Mouse (Mus musculus) kidney, embryonic 15.5 days (tissue): Measurements from ENCODE around the gene Tcn2. TPM values are rescaled to one million over a fixed set of nuclear protein-coding genes. Genes with fewer than 3 reads are reported as not detected.
"Not testable (repeated sequence)": the region's sequence is repeated elsewhere in the genome, so short reads cannot be mapped to it uniquely, and the experiment has no call there.

Experiments
- ATAC-seq: fragments of 200-750 bp; cut with Nextera tagmentation; replicated peaks from 2 replicates; pipeline ENCODE4 v1.8.0; 2017; ENCODE audit warnings: moderate TSS enrichment; ENCODE audit not compliant: low FRiP score
- H3K27ac ChIP-seq: fragments of 300-500 bp; sonication (generic); 2 replicates; pipeline ENCODE4 v1.5.1; 2015; ENCODE audit warnings: mild to moderate bottlenecking, inconsistent platforms
- H3K27me3 ChIP-seq: fragments of 300-500 bp; sonication (generic); 2 replicates; pipeline ENCODE4 v1.6.1; 2015; ENCODE audit warnings: inconsistent platforms
- H3K36me3 ChIP-seq: fragments of 300-500 bp; sonication (generic); 2 replicates; pipeline ENCODE4 v1.6.1; 2015; ENCODE audit warnings: inconsistent platforms
- H3K4me1 ChIP-seq: fragments of 300-500 bp; sonication (generic); 2 replicates; pipeline ENCODE4 v1.6.1; 2015; ENCODE audit warnings: inconsistent platforms
- H3K4me2 ChIP-seq: fragments of 300-500 bp; sonication (generic); 2 replicates; pipeline ENCODE4 v1.6.1; 2015; ENCODE audit warnings: moderate library complexity, mild to moderate bottlenecking, inconsistent platforms
- H3K4me3 ChIP-seq: fragments of 300-500 bp; sonication (generic); replicated peaks from 2 replicates; pipeline ENCODE4 v1.5.1; 2015; ENCODE audit warnings: mild to moderate bottlenecking, inconsistent platforms
- H3K9ac ChIP-seq: fragments of 300-500 bp; sonication (generic); 2 replicates; pipeline ENCODE4 v1.6.1; 2015; ENCODE audit warnings: mild to moderate bottlenecking, inconsistent platforms
- H3K9me3 ChIP-seq: fragments of 300-500 bp; sonication (generic); replicated peaks from 2 replicates; pipeline ENCODE4 v1.6.1; 2016; ENCODE audit warnings: inconsistent platforms
- whole genome bisulfite sequencing: fragments of 180-500 bp; shearing (Covaris S2); methylation state at CpG from one replicate; pipeline ENCODE4 v1.1.7; 2015; ENCODE audit warnings: mixed read lengths; 5-methylcytosine and 5-hydroxymethylcytosine counted together
- polyA plus RNA-seq: library from polyadenylated mRNA; unstranded; fragments of >200 nt; fragmentation: Nextera tagmentation; extraction: Ambion mirVana; gene quantifications from 2 replicates; pipeline ENCODE4 v1.2.1, GENCODE M21; 2015

Tcn2 gene
- polyA plus RNA-seq, 1 experiment from 2014 or later: 102 TPM

DNA sequence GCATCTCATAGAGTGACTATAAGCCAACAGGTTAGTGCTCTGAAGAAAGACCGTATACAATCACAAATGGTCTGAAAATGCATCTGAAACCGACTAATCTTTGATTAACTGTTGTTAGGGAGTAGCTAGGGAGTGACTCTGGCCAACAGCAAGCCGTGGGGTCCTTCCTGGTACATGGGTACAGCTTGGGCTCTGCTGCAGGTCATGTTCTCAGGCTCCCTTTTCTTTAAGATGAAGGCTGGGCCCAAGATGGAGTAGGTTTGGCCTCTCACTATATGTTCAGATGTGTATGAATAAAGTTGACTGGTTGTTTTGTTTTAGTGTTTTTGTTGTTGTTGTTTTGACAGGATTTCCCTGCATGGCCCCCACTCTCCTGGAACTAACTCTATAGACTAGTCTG is 29.8 kb upstream of the Tcn2 start:
- Histone ChIP-seq H3K4me3 (no peak overlapping the region), H3K9ac (no peak overlapping the region), H3K4me1 (peaks cover 15% of the 10 kb centered on the region), H3K27ac (no peak overlapping the region), H3K27me3 (no peaks in the 10 kb centered on the region), H3K9me3 (no peaks in the 10 kb centered on the region), H3K4me2 (no peak overlapping the region), H3K36me3 (0 out of 2 replicates have a peak, but pooled peaks cover 6% of the 10 kb centered on the region)
- 76% methylated on average over 3 of the region's 3 CpGs for WGBS
- no peak for ATAC-seq

DNA sequence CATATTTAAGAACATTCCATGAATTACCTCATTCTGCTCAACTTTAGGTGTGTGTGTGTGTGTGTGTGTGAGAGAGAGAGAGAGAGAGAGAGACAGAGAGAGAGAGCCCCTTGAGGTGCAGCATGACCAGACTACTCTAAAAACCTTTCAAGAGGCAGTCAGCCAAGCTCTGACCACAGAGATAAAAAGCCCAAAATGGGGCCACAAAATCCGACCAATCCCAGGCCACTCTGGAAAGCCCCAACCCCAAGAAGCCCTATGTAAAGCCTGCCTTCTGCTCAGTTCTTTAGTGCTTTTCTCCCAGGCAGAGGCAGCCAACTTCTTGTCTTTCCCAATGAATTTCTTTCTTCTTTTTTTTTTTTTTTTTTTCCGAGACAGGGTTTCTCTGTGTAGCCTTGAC is 28.9 kb upstream of the Tcn2 start:
- no peak overlapping the region for H3K27ac ChIP-seq
- WGBS: 49% methylated on average over 2 of the region's 2 CpGs
- H3K4me2 ChIP-seq: no peak overlapping the region
- H3K27me3 ChIP-seq: no peaks in the 10 kb centered on the region
- H3K4me1 ChIP-seq: peaks cover 13% of the 10 kb centered on the region
- no peak for ATAC-seq
- no peak overlapping the region for H3K9ac ChIP-seq
- H3K4me3 ChIP-seq: no peak overlapping the region
- no peaks in the 10 kb centered on the region for H3K36me3 ChIP-seq
- H3K9me3 ChIP-seq: no peaks in the 10 kb centered on the region

DNA sequence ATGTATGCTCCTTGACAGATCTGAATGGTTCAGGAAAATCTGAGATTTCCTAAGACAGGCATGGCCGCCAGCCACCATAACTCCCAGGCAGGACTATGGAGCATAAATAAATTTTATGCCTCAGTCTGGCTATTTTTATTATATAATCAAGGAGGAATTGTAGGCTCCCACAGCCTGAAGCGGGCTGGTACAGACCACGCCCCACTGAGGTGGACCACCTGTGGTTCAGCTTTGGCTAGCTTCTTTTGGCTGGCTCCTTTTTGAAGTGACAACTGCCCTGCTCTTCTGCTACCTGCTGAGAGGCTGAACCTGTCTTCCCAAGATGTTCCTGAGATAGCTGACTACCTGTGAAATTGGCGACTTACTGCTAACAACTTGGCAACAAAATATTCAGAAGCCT is 23.4 kb upstream of the Tcn2 start:
- H3K9me3 ChIP-seq, H3K4me1 ChIP-seq, H3K27me3 ChIP-seq, H3K36me3 ChIP-seq, H3K4me3 ChIP-seq, H3K27ac ChIP-seq, ATAC-seq, H3K4me2 ChIP-seq, H3K9ac ChIP-seq: not testable (repeated sequence)
- WGBS: 81% methylated on average over 4 of the region's 4 CpGs

DNA sequence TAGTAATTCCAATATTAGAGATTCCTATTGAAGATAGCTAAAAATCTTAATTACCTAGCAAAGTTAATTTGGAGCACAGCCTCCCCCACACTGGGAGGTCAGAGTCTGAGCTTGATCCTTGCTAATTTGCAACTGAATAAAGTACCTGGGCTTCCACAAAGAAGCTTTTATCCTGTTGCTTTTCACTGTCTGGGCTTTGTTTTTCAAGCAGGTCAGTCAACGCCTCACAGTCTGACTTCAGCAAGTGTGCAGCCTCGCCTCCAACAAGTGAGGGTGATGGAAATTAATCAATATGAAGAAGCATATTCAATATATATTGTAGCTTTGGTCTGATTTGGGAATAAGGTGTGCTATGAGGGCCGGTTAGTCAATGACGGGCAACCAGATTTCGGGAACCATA is 22.9 kb upstream of the Tcn2 start:
- H3K4me1 ChIP-seq, H3K4me2 ChIP-seq, H3K4me3 ChIP-seq, H3K9me3 ChIP-seq, H3K27ac ChIP-seq, H3K27me3 ChIP-seq, ATAC-seq, H3K36me3 ChIP-seq, H3K9ac ChIP-seq: not testable (repeated sequence)
- 83% methylated on average over 5 of the region's 5 CpGs for WGBS

DNA sequence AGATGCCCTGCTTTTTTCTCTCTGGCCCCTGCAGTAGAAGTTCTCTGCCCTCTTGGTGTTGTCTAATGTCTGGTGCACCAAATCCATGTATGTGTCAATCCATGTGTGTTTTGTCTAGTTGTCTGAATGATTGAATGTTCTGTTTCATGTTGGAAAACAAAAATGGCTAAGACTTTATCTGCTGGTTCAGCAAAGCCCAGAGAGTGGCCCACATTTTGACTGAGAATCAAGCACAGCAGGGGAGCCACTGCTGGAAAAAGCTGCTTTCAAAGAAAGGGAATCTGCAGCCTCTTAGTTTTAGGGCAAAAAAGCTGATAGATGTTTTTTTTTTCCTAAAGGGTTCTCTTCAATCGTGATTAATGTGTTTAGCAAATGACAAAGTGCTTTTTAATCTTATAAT is 14.4 kb upstream of the Tcn2 start:
- Histone ChIP-seq H3K27me3 (peaks cover 16% of the 10 kb centered on the region), H3K9ac (no peak overlapping the region), H3K4me1 (no peaks in the 10 kb centered on the region), H3K4me2 (no peak overlapping the region), H3K4me3 (no peak overlapping the region), H3K27ac (no peak overlapping the region), H3K36me3 (no peaks in the 10 kb centered on the region), H3K9me3 (no peaks in the 10 kb centered on the region)
- ATAC-seq: no peak
- WGBS: 28% methylated on average over 1 of the region's 1 CpGs

DNA sequence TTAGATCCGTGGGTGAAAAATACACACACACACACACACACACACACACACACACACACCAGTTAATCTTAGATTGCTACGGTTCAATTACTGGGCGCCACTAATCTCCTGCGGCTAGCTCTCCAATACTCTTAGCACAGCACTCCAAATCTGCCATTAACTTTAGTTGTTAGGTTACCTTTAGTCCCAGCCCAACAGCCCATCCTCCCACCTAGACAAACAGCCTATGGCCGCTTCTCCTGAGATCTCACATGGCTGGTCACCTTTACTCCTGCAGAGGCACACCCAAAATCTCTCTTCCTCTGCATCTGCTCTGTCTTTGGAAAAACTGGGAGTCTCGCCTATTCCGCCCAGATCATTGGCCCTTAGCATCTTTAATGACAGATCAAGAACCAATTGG is 9.4 kb upstream of the Tcn2 start:
- H3K27ac ChIP-seq: no peak overlapping the region
- H3K9ac ChIP-seq: no peak overlapping the region
- H3K36me3 ChIP-seq: no peaks in the 10 kb centered on the region
- no peaks in the 10 kb centered on the region for H3K9me3 ChIP-seq
- H3K4me2 ChIP-seq: no peak overlapping the region
- no peaks in the 10 kb centered on the region for H3K4me1 ChIP-seq
- H3K27me3 ChIP-seq: peaks cover 14% of the 10 kb centered on the region
- ATAC-seq: no peak
- H3K4me3 ChIP-seq: no peak overlapping the region
- 83% methylated on average over 7 of the region's 7 CpGs for WGBS

DNA sequence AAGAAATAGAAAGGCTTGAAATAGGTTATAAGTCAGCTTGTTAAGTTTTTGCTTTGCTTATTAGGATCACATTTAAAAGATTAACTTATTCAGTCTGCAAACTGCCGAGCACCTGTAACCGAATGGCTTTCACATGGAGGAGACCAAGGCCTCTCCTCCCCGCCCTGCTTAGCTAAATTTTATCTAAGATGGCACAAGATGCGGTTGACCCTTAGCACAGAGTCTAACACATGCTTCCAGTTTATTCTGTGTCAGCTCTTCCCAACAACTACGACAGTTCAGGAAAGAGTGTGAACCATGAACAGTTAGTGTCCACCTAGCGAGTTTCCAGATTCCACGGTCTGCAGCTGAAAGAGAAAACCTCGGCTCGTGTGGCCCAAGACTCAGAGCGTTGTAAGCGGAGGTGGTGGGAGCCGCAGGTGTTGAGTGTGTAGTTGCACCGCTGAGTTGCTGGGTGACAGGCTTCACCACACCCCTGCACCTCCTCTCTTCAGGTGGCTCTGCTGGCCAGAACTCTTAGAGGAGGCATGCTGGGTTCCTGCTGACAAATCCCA is 5.4 kb upstream of the Tcn2 start:
- peaks cover 3% of the 10 kb centered on the region; the same call in 1 of the 2 replicates for H3K4me1 ChIP-seq
- H3K4me2 ChIP-seq: 0 out of 2 replicates have a peak overlapping the region, but pooled peaks have one; percentile 16
- H3K27ac ChIP-seq: peak overlapping the region; percentile 72
- no peaks in the 10 kb centered on the region for H3K27me3 ChIP-seq
- no peaks in the 10 kb centered on the region for H3K9me3 ChIP-seq
- 80% methylated on average over 13 of the region's 13 CpGs for WGBS
- H3K9ac ChIP-seq: no peak overlapping the region
- ATAC-seq: peak; percentile 56; the same call in 1 of the 2 replicates
- H3K36me3 ChIP-seq: no peaks in the 10 kb centered on the region
- no peak overlapping the region for H3K4me3 ChIP-seq

DNA sequence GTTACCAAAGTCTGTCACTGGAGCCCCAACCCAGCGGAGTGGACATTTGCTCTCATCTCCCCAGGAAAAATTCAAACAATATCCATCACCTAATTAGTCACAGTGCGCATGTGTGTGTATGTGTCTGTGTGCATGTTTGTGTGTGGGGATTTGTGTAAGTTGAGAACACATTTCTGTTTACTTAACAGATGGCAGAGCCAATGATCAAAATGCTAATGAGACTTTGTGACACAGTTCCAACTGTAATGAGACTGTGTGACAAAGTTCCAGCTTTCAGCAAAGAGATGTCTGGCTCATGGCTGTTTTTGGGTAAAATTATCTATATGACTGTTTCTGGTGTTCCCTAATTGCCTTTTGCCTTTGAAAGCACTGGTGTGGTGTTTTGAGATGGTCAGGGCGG is 4.4 kb upstream of the Tcn2 start:
- H3K27me3 ChIP-seq: no peaks in the 10 kb centered on the region
- H3K4me3 ChIP-seq: no peak overlapping the region
- H3K27ac ChIP-seq: no peak overlapping the region
- H3K36me3 ChIP-seq: no peaks in the 10 kb centered on the region
- 84% methylated on average over 3 of the region's 3 CpGs for WGBS
- peaks cover 10% of the 10 kb centered on the region for H3K4me1 ChIP-seq
- ATAC-seq: no peak
- no peak overlapping the region for H3K9ac ChIP-seq
- no peak overlapping the region for H3K4me2 ChIP-seq
- no peaks in the 10 kb centered on the region for H3K9me3 ChIP-seq

DNA sequence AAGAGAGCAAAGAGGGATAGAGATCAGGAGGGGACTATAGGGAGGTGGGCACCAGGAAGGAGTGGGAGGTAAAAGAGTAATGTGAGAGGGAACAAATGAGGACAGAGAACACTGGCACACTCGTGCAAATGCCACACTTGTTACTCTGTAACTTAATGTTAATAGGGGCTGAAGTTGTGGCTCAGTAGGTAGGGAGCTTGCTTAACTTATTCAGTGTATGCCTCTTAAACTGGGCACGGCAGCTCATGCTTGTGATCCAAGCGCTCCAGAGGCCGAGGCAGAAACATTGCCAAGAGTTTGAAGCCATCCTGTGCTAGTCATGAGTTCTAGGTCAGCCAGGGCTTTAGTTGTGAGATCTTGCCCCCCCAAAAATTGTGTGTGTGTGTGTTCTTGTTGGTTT is 3.2 kb upstream of the Tcn2 start:
- Histone ChIP-seq H3K9ac (no peak overlapping the region), H3K27me3 (no peaks in the 10 kb centered on the region), H3K4me3 (no peak overlapping the region), H3K9me3 (no peaks in the 10 kb centered on the region), H3K27ac (no peak overlapping the region), H3K4me1 (peaks cover 17% of the 10 kb centered on the region), H3K36me3 (no peaks in the 10 kb centered on the region), H3K4me2 (no peak overlapping the region)
- ATAC-seq: no peak
- WGBS: 67% methylated on average over 4 of the region's 4 CpGs

DNA sequence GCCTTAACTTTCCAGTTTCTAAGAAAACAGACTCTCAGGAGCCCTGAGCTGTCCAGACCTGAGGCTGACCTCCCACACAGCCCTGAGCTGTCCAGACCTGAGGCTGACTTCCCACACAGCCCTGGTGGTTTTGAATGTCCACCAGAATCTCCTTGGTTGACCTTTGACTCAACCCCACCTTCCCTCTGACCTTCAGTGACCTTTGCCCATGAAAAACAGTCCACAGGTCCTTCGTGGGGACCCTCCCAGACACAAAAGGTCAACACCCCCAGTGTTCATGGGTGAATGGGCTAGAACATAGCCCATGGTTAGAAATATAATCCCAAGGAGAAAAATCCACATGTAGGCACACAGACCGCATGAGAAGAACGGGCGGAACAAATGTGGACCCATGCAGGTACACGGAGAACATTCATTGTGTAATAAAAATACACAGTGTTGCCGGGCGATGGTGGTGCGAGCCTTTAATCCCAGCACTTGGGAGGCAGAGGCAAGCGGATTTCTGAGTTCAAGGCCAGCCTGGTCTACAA is 1.9 kb upstream of the Tcn2 start:
- H3K4me3 ChIP-seq: no peak overlapping the region
- no peaks in the 10 kb centered on the region for H3K36me3 ChIP-seq
- H3K27me3 ChIP-seq: no peaks in the 10 kb centered on the region
- no peaks in the 10 kb centered on the region for H3K9me3 ChIP-seq
- WGBS: 86% methylated on average over 9 of the region's 9 CpGs
- H3K4me1 ChIP-seq: peaks cover 17% of the 10 kb centered on the region
- no peak overlapping the region for H3K4me2 ChIP-seq
- no peak overlapping the region for H3K9ac ChIP-seq
- ATAC-seq: no peak
- no peak overlapping the region for H3K27ac ChIP-seq

DNA sequence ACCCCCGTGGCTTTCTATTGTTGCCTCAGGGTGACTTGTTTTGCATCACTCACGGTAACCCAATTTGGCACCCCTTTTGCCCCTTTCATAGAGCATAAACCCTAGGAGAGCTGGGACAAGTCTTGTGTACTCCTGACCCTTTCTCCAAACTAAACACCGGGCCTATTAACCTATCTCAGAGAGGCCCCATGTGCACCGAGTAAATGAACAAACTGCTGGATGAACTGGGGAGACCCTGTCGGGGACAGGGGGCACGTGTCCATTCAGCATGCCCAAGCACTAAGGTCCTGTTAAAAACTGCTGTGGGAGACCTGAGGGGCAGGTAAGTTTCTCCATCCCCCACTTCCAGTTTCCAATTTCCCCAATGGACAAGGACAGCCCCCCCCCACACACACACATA is 1.0 kb downstream of the Tcn2 start:
- ATAC-seq: peak; percentile 20; the same call in 1 of the 2 replicates
- Histone ChIP-seq H3K27ac (peak overlapping the region; percentile 48; the same call in 1 of the 2 replicates), H3K36me3 (peaks cover 11% of the 10 kb centered on the region), H3K4me1 (peaks cover 17% of the 10 kb centered on the region), H3K4me2 (peak overlapping the region; percentile 72), H3K9me3 (no peaks in the 10 kb centered on the region), H3K4me3 (peak overlapping the region; percentile 54), H3K27me3 (no peaks in the 10 kb centered on the region), H3K9ac (peak overlapping the region; percentile 41)
- 28% methylated on average over 6 of the region's 6 CpGs for WGBS

DNA sequence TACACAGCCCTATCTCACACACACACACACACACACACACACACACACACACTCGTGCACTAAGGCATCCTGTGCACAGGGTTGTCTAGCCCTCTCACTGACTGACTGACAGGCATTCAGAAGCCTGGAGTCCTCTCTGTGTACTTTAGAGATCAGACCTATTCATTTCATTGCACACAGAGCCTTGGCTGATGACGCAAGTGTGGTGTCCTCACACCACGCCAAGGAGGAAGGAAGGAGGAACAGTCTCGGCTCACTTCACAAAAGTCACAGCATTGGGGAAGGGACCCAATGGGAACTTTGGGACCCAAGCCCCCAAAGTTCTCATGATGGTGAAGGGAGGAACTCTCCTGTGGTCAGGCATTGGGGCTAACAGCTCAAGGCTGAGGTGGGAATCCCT is 1.9 kb downstream of the Tcn2 start:
- Histone ChIP-seq H3K9me3 (no peaks in the 10 kb centered on the region), H3K27ac (no peak overlapping the region), H3K27me3 (no peaks in the 10 kb centered on the region), H3K4me3 (no peak overlapping the region), H3K4me2 (peak overlapping the region; percentile 72; the same call in 1 of the 2 replicates), H3K36me3 (peaks cover 16% of the 10 kb centered on the region), H3K9ac (no peak overlapping the region), H3K4me1 (peaks cover 17% of the 10 kb centered on the region)
- WGBS: 77% methylated on average over 4 of the region's 4 CpGs
- no peak for ATAC-seq

DNA sequence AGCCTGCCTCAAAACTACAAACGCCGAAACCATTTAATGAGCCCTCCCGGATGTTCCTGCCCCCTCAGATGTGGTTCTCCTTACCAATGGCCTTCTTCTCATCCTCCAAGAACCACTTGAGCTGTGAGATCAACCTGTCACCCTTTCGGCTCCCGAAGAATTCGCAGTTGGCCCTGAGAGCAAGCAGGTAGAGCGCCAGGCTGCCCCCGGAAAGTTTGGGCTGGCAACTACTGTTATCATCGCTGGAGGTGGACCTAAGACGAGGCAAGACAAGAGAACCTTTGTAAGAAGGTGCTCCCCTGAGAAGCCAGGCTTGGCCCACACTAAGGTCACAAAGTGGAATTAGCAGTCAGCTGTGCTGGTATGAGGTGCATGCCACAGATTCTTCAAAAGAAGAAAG is 6.0 kb downstream of the Tcn2 start:
- no peak for ATAC-seq
- 94% methylated on average over 10 of the region's 10 CpGs for WGBS
- H3K4me3 ChIP-seq: no peak overlapping the region
- H3K9me3 ChIP-seq: no peaks in the 10 kb centered on the region
- H3K4me1 ChIP-seq: peaks cover 7% of the 10 kb centered on the region
- no peak overlapping the region for H3K4me2 ChIP-seq
- H3K27ac ChIP-seq: no peak overlapping the region
- H3K27me3 ChIP-seq: no peaks in the 10 kb centered on the region
- H3K9ac ChIP-seq: no peak overlapping the region
- H3K36me3 ChIP-seq: peaks cover 49% of the 10 kb centered on the region
